8 mouse cellular contexts compared by ENCODE assay signal in genomic region chr8:70528182-70528797, GRCm38 (mm10). TPM values are rescaled to one million over a fixed set of nuclear protein-coding genes. Genes with fewer than 3 reads are reported as not detected.
DNase-seq lines count a peak whose midpoint lies in the region; ATAC-seq and TF ChIP-seq lines count a peak whose summit lies in the region.

No protein-coding gene starts in this region.

- no peak for DNase-seq in heart, postnatal 10 days
- DNase-seq in forebrain, postnatal 0 days: no peak
- DNase-seq in liver, postnatal 0 days: no peak
- no peak for DNase-seq in adipocyte (ENCODE audit: low spot score)
- DNase-seq in thymus, postnatal 36 days: no peak
- no peak for DNase-seq in testis, postnatal 10 days (ENCODE audit: low spot score)

- no peak for TF ChIP-seq CTCF in ES-Bruce4 (IDR thresholded peaks at IDR 0.05; ENCODE audit: low read depth, low read length)
- no peak for TF ChIP-seq CTCF in forebrain, postnatal 0 days (IDR thresholded peaks at IDR 0.05; ENCODE audit: low read depth)
- TF ChIP-seq CTCF in liver, postnatal 0 days (IDR thresholded peaks at IDR 0.05; ENCODE audit: low read depth): no peak

- 20% methylated on average over 13 of the region's 13 CpGs for WGBS in heart, embryonic 12.5 days
- 33% methylated on average over 13 of the region's 13 CpGs for WGBS in forebrain, postnatal 0 days
- WGBS in liver, postnatal 0 days (ENCODE audit: insufficient replicate concordance): 11% methylated on average over 13 of the region's 13 CpGs

- no peaks in the 10 kb centered on the region for H3K9me3 ChIP-seq in heart, embryonic 12.5 days (replicated peaks)
- H3K9me3 ChIP-seq in ES-Bruce4 (replicated peaks; ENCODE audit: control insufficient read depth, insufficient read depth, low read length, poor library complexity, severe bottlenecking): no peaks in the 10 kb centered on the region
- no peaks in the 10 kb centered on the region for H3K9me3 ChIP-seq in forebrain, postnatal 0 days (ENCODE audit: low read length)
- H3K9me3 ChIP-seq in liver, postnatal 0 days (ENCODE audit: low read length): no peaks in the 10 kb centered on the region

- H3K27me3 ChIP-seq in heart, embryonic 12.5 days (replicated peaks): no peaks in the 10 kb centered on the region
- H3K27me3 ChIP-seq in ES-Bruce4 (ENCODE audit: control insufficient read depth, insufficient read depth, low read length, poor library complexity, severe bottlenecking): no peaks in the 10 kb centered on the region
- H3K27me3 ChIP-seq in forebrain, postnatal 0 days (ENCODE audit: insufficient read depth, low read length): no peaks in the 10 kb centered on the region
- no peaks in the 10 kb centered on the region for H3K27me3 ChIP-seq in liver, postnatal 0 days (ENCODE audit: insufficient read depth, low read length)

- no peak for TF ChIP-seq POLR2A in ES-Bruce4 (IDR thresholded peaks at IDR 0.05; ENCODE audit: insufficient read depth, low read length)

- peak overlapping the region; percentile 84 for H3K27ac ChIP-seq in heart, embryonic 12.5 days (ENCODE audit: poor library complexity, severe bottlenecking)
- peak overlapping the region; percentile 84 for H3K27ac ChIP-seq in ES-Bruce4 (ENCODE audit: insufficient read depth, low read length)
- H3K27ac ChIP-seq in forebrain, postnatal 0 days (ENCODE audit: low read depth, low read length): peak overlapping the region; percentile 86
- H3K27ac ChIP-seq in liver, postnatal 0 days (ENCODE audit: low read depth): peak overlapping the region; percentile 97

- no peak for TF ChIP-seq EP300 in ES-Bruce4 (IDR thresholded peaks at IDR 0.05; ENCODE audit: insufficient read depth, low read depth, low read length)
- no peak for TF ChIP-seq EP300 in liver, postnatal 0 days (IDR thresholded peaks at IDR 0.05; ENCODE audit: low read depth)

- peak overlapping the region; percentile 80 for H3K4me3 ChIP-seq in heart, embryonic 12.5 days
- peak overlapping the region; percentile 99 for H3K4me3 ChIP-seq in ES-Bruce4 (ENCODE audit: low read depth, low read length)
- peak overlapping the region; percentile 86 for H3K4me3 ChIP-seq in forebrain, postnatal 0 days (ENCODE audit: low read depth, low read length)
- peak overlapping the region; percentile 90 for H3K4me3 ChIP-seq in liver, postnatal 0 days (ENCODE audit: low read depth, low read length)

- ATAC-seq in heart, embryonic 12.5 days (ENCODE audit: insufficient number of reproducible peaks, low FRiP score): no peak
- ATAC-seq in forebrain, postnatal 0 days: no peak
- ATAC-seq in liver, postnatal 0 days: no peak

- H3K4me1 ChIP-seq in heart, embryonic 12.5 days (replicated peaks): peaks cover 23% of the 10 kb centered on the region
- H3K4me1 ChIP-seq in ES-Bruce4 (ENCODE audit: control insufficient read depth, insufficient read depth, low read length): peaks cover 3% of the 10 kb centered on the region
- peaks cover 6% of the 10 kb centered on the region; the same call in 1 of the 2 replicates for H3K4me1 ChIP-seq in forebrain, postnatal 0 days (ENCODE audit: insufficient read depth)
- H3K4me1 ChIP-seq in liver, postnatal 0 days (ENCODE audit: insufficient read depth): peaks cover 36% of the 10 kb centered on the region

- H3K4me2 ChIP-seq in heart, embryonic 12.5 days: peak overlapping the region; percentile 74
- peak overlapping the region; percentile 84 for H3K4me2 ChIP-seq in forebrain, postnatal 0 days (ENCODE audit: low read depth)
- H3K4me2 ChIP-seq in liver, postnatal 0 days (ENCODE audit: low read depth, low read length): peak overlapping the region; percentile 64

- peak overlapping the region; percentile 95 for H3K9ac ChIP-seq in heart, embryonic 12.5 days
- H3K9ac ChIP-seq in ES-Bruce4 (ENCODE audit: low read depth, poor library complexity, severe bottlenecking): peak overlapping the region; percentile 94
- H3K9ac ChIP-seq in forebrain, postnatal 0 days: peak overlapping the region; percentile 96
- H3K9ac ChIP-seq in liver, postnatal 0 days (replicated peaks): peak overlapping the region; percentile 99

- intact Hi-C loops in heart, postnatal 10 days (cut with DNase I): no loop called here

- H3K36me3 ChIP-seq in heart, embryonic 12.5 days: peaks cover 37% of the 10 kb centered on the region
- peaks cover 24% of the 10 kb centered on the region for H3K36me3 ChIP-seq in ES-Bruce4 (ENCODE audit: control insufficient read depth, insufficient read depth, low read length, poor library complexity, severe bottlenecking)
- peaks cover 27% of the 10 kb centered on the region for H3K36me3 ChIP-seq in forebrain, postnatal 0 days (ENCODE audit: insufficient read depth)
- H3K36me3 ChIP-seq in liver, postnatal 0 days (replicated peaks; ENCODE audit: insufficient read depth, low read length): peaks cover 25% of the 10 kb centered on the region

RNA-seq across cellular contexts. Expression of gene Kxd1, which starts 0.5 kb away (rescaled TPM):
- polyA plus RNA-seq in heart, embryonic 12.5 days (2016; fragmentation: Nextera tagmentation; extraction: Ambion mirVana): 64.2 and 65.7 TPM in 2 replicates
- total RNA-seq in heart, postnatal 10 days (2021): 10 to 100 TPM; 79.5 to 81.3 TPM
- polyA plus RNA-seq in ES-Bruce4 (2011; ENCODE audit: insufficient read depth, insufficient read length, low read depth, missing spikeins): 57.4 and 63.5 TPM in 2 replicates
- total RNA-seq in forebrain, postnatal 0 days (2014; rRNA removed): 39.1 and 43.5 TPM in 2 replicates
- 51.6 and 51.9 TPM in 2 replicates for polyA plus RNA-seq in forebrain, postnatal 0 days (2015; fragmentation: Nextera tagmentation; extraction: Ambion mirVana)
- polyA plus RNA-seq in liver, postnatal 0 days (2015; fragmentation: Nextera tagmentation; extraction: Ambion mirVana): 43.1 and 43.3 TPM in 2 replicates

RNA-seq across cellular contexts. Expression of gene Fkbp8, which starts 0.8 kb away (rescaled TPM):
- 227 and 231 TPM in 2 replicates for polyA plus RNA-seq in heart, embryonic 12.5 days (2016; fragmentation: Nextera tagmentation; extraction: Ambion mirVana)
- 100 to 1,000 TPM; 185 to 190 TPM for total RNA-seq in heart, postnatal 10 days (2021)
- polyA plus RNA-seq in ES-Bruce4 (2011; ENCODE audit: insufficient read depth, insufficient read length, low read depth, missing spikeins): 80.5 and 87.3 TPM in 2 replicates
- 559 and 592 TPM in 2 replicates for total RNA-seq in forebrain, postnatal 0 days (2014; rRNA removed)
- polyA plus RNA-seq in forebrain, postnatal 0 days (2015; fragmentation: Nextera tagmentation; extraction: Ambion mirVana): 385 and 426 TPM in 2 replicates
- polyA plus RNA-seq in liver, postnatal 0 days (2015; fragmentation: Nextera tagmentation; extraction: Ambion mirVana): 141 TPM in 2 replicates

RNA-seq across cellular contexts. Expression of gene Ell, which starts 11.0 kb away (rescaled TPM):
- polyA plus RNA-seq in heart, embryonic 12.5 days (2016; fragmentation: Nextera tagmentation; extraction: Ambion mirVana): 13.5 and 14.7 TPM in 2 replicates
- total RNA-seq in heart, postnatal 10 days (2021): 10 to 100 TPM; 15.9 to 17.9 TPM
- polyA plus RNA-seq in ES-Bruce4 (2011; ENCODE audit: insufficient read depth, insufficient read length, low read depth, missing spikeins): 12.4 and 13.2 TPM in 2 replicates
- 16.2 and 18.4 TPM in 2 replicates for total RNA-seq in forebrain, postnatal 0 days (2014; rRNA removed)
- 9.7 and 11.0 TPM in 2 replicates for polyA plus RNA-seq in forebrain, postnatal 0 days (2015; fragmentation: Nextera tagmentation; extraction: Ambion mirVana)
- 9.5 and 9.7 TPM in 2 replicates for polyA plus RNA-seq in liver, postnatal 0 days (2015; fragmentation: Nextera tagmentation; extraction: Ambion mirVana)

RNA-seq across cellular contexts. Expression of gene Uba52, which starts 17.7 kb away (rescaled TPM):
- 779 and 792 TPM in 2 replicates for polyA plus RNA-seq in heart, embryonic 12.5 days (2016; fragmentation: Nextera tagmentation; extraction: Ambion mirVana)
- 1,000 to 10,000 TPM; 1,604 to 1,683 TPM for total RNA-seq in heart, postnatal 10 days (2021)
- 1,157 and 1,272 TPM in 2 replicates for polyA plus RNA-seq in ES-Bruce4 (2011; ENCODE audit: insufficient read depth, insufficient read length, low read depth, missing spikeins)
- total RNA-seq in forebrain, postnatal 0 days (2014; rRNA removed): 459 and 595 TPM in 2 replicates
- polyA plus RNA-seq in forebrain, postnatal 0 days (2015; fragmentation: Nextera tagmentation; extraction: Ambion mirVana): 808 and 1,035 TPM in 2 replicates
- polyA plus RNA-seq in liver, postnatal 0 days (2015; fragmentation: Nextera tagmentation; extraction: Ambion mirVana): 627 and 684 TPM in 2 replicates

RNA-seq across cellular contexts. Expression of gene Rex1bd, which starts 21.7 kb away (rescaled TPM):
- 115 TPM in 2 replicates for polyA plus RNA-seq in heart, embryonic 12.5 days (2016; fragmentation: Nextera tagmentation; extraction: Ambion mirVana)
- total RNA-seq in heart, postnatal 10 days (2021): 100 to 1,000 TPM; 108 to 114 TPM
- polyA plus RNA-seq in ES-Bruce4 (2011; ENCODE audit: insufficient read depth, insufficient read length, low read depth, missing spikeins): 40.0 and 43.7 TPM in 2 replicates
- 130 and 148 TPM in 2 replicates for total RNA-seq in forebrain, postnatal 0 days (2014; rRNA removed)
- polyA plus RNA-seq in forebrain, postnatal 0 days (2015; fragmentation: Nextera tagmentation; extraction: Ambion mirVana): 200 and 247 TPM in 2 replicates
- 49.3 and 52.3 TPM in 2 replicates for polyA plus RNA-seq in liver, postnatal 0 days (2015; fragmentation: Nextera tagmentation; extraction: Ambion mirVana)
